Mouse (Mus musculus): ENCODE measurements around the gene Gtse1. TPM values are rescaled to one million over a fixed set of nuclear protein-coding genes. Genes with fewer than 3 reads are reported as not detected.

Gene Gtse1
- total RNA-seq (2021), result 1 to 10 TPM; 4.5 to 4.6 TPM

GRCm38 (mm10) chr15:85859490-85860031 lies at the start of gene Gtse1:
Gene Gtse1, plus strand, starts transcription at chr15:85859745.
- DNase-seq, result peak; percentile 97 to 98
- intact Hi-C loops (cut with DNase I), result loop anchor here (2.0 kb wide), 1 partner anchor 19 kb away; the partner anchor contains the start of gene Trmu

DNA sequence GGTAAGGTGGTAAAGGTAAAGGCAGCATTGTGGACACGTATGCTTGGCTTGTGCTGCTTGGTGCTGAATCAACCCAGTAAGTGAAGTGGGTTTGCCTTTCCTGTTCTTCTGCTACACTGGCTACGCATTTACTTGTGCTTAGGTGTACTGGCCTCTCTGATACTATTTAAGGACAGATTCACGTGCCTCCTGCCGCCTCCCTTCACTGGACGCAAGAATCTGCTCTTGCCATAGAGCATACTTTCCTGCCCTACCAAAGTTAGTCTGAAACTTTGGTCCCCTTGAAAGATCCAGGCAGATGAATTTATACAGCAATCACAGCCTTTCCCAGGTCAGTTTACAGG lies 49.1 kb upstream of the Gtse1 start:
- no peak for DNase-seq
- intact Hi-C loops (cut with DNase I), result loop anchor here (2.0 kb wide), 2 partner anchors 76 to 94 kb away; partner anchors contain the start of gene Ppara

DNA sequence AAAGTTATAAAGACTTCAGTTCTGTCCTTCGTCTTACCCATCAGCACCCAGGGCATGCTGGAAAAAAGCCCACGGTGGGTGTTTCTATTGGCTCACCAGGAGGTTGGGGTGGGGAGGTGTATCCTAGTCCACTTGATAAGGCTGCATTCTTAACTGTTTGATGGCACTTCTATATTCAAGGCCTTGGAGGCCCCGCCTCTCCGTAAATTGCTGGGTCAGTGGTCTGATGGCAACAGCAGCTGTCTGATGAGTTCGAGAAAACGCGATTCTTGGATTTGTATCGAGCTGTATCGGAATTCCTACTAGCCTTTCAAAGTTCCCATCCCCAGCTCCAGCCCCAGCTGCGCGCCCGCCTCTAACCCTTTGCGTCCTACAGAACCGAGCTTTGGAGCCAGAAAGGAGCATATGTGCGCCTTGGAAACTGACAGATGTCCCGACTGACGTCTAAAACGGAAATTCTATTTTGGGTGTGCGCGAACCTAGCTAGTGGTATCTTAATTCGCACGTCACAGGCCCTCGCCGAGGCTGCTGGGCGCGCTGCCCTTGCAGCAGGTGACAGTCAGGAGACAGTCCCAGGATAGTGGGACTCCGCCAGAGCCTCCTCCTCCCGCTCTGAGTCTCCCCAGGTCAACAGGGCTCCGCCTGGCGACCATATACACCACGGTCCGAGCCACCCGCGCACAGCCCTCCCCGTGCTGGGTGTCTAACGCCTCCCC lies 48.6 kb upstream of the Gtse1 start:
- intact Hi-C loops (cut with DNase I), result loop anchor here (2.0 kb wide), 2 partner anchors 76 to 94 kb away; partner anchors contain the start of gene Ppara
- peak; percentile 91 to 94 for DNase-seq

DNA sequence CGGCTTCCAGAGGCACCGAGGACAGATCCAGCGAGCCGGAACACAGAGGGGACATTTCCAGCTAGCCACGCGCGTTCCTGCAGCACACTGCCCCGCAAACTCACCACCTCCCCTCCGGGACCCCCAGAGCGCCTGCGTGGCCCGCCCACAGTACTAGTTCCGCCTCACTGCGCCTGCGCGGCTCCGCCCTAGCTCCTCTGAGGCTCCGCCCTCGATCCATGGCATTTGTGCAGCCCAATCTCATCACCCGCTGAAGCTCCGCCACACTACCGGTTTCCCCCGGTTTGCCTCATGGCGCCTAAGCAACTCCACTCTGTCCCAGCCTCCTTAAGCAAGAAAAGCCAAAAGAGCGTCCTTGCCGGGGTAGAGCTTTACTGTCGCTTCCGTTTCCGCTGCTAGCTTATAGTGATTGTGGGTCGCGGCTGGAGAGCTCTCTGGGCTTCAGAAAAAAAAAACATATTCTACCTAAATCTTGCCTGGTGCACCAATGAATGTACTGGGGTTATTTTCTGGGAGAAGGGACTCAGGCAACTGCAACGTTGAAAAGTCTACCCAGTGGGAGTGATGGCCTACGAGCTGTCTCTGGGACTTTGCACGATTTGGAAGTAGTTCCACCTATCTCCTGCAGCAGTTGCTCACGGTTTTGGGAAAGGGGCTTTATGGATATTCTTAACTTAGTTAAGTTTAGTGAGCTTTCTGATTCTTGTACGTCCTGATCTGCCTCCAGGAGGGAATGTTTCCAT lies 47.8 kb upstream of the Gtse1 start, which contains the start of gene Cdpf1:
Gene Cdpf1 (minus strand): TSS at position 163 of the 743 bp plus-strand sequence.
- DNase-seq, result peak; percentile 100
- intact Hi-C loops (cut with DNase I), result loop anchor here (2.0 kb wide), 2 partner anchors 77 to 95 kb away; partner anchors contain the start of gene Ppara

DNA sequence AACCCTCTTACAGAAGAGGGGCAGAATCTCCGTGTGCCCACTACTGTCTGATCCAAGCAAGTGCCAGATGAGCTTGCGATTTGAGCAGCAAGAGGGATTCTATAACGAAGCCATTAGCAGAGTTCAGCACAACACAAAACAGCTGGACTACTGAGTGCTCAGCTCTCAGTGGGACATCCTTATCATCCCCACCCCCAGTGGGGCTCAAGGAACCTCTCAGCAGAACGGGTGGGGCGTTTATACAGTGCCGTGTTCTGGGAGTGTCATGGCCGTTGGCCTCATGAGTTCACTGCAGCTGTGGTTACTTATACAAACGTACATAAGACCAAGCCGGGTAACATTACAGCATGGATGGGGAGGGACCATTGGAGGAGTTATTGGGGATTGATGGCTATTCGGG lies 46.1 kb upstream of the Gtse1 start:
- intact Hi-C loops (cut with DNase I), result no loop called here

DNA sequence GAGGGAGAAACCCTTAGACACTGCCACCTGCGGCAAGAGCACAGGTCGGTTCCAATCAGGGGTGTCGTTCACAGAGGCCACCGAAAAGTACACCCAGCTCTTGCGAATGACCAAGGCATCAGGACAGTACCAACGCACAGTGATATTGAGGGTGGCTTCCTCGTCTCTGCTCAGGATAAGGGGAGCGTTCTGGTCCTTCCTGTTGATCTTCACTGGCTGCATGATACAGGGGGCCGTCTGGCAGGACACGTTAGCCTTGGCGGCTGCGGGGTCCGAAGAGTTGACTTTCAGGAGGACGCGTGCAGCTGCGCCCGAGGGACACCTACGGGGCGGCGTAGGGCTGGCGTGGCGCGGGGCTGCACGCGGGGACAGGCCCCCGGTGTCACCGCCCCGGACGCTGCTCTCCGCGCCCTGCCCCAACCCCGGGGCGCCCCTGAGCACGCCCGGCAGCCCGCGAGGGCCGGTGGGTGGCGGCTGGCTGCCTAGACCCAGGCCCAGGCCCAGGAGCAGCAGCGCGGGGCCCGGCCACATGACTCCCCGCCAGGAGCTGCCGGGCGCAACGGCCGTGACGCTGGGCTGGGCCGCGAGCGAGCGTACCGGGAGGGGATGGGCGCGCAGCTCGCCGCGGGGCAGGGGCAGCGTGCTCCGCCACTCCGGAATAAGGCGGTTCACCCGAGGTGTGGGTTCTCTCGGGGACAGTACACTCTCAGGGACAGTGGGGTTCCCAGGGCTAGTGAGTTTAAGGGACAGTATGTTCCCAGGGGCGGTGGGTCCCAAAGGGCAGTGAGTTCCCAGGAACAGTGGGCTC lies 38.1 kb upstream of the Gtse1 start, which contains the start of gene Pkdrej:
Gene Pkdrej (minus strand): TSS at position 532 of the 808 bp plus-strand sequence.
- peak; percentile 67 to 68 for DNase-seq
- intact Hi-C loops (cut with DNase I), result no loop called here

More for the DNA sequence above, 46.1 kb upstream of the Gtse1 start:
- no peak for DNase-seq

- DNase-seq, result no peak
- intact Hi-C loops (cut with DNase I), result no loop called here
Measured at GRCm38 (mm10) chr15:85822011-85822359, 37.6 kb upstream of the Gtse1 start.

DNA sequence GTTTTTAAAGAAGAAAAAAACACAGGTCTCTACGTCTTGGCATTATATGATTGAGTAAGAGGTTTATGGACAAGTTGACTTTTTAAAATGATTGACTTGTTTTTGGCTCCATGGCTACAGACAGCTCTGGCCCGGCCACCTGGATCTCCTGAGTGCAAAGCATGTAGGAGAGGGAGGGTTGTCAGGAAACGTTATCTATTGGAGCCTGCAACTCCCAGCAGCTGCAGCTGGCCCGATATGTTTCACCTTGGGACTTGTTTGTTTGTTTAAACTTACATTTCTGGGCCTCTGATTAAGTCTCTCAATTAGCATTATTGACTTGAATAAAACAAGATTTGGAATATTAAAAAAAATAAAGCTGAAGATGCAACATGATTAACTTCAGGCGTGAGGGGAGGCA lies 32.9 kb upstream of the Gtse1 start:
- no peak for DNase-seq
- intact Hi-C loops (cut with DNase I), result no loop called here

DNA sequence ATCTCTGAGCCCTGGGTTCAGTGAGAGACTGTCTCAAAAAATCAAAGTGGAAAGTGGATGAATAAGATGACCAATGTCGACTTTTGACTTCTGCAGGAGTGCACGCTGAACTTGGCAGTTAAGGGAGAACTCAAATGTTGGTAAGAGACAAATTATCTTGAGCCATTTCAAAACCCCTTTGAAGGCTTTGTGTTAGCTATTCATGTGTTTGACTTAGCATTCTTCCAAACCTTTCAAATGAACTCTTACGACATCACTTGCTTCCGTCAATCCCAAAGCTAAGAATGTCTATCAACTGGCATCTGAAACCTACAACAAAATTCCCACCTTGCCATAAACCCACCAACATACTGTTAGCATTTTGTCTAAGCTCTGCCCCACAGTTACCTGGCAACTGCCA lies 31.5 kb upstream of the Gtse1 start:
- DNase-seq, result no peak
- intact Hi-C loops (cut with DNase I), result no loop called here

GRCm38 (mm10) chr15:85829470-85829869 lies 30.1 kb upstream of the Gtse1 start:
- intact Hi-C loops (cut with DNase I), result no loop called here
- DNase-seq, result no peak

DNA sequence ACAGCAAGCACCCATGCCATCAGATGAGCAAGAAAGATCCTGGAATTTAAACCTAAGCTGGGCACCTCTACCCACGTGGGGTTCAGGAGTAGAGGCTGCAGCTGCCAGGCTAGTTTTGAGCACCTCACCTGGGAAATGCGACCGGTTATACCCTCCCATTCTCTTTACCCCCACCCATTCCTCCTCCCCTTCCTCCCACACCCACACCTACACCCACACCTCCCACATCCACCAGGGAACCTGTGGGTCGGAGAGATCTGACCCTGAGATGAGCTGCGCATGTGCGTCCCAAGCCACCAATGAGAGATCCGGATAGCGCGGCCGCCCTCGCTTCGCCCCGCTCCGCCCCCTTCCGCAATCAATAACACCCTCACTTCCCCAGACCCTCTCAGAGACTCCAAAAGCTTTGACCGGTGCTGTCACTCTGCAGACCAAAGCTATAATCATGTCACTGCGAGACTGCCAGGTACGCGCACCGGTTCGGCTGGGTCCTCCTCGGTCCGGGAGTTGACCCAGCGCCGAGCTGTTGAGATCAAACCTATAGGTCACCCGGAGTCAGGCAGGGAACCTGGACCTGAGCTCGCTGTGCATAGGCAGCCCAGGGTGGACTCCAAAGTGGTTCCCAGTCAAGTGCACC lies 27.5 kb upstream of the Gtse1 start, which contains the start of gene Ttc38:
Gene Ttc38 (plus strand): TSS at position 353 of the 637 bp plus-strand sequence.
- peak; percentile 81 to 87 for DNase-seq
- intact Hi-C loops (cut with DNase I), result no loop called here

GRCm38 (mm10) chr15:85832599-85832998 lies 26.9 kb upstream of the Gtse1 start:
- intact Hi-C loops (cut with DNase I), result no loop called here

GRCm38 (mm10) chr15:85835335-85835734 lies 24.2 kb upstream of the Gtse1 start:
- intact Hi-C loops (cut with DNase I), result no loop called here
- no peak for DNase-seq

More at GRCm38 (mm10) chr15:85832599-85832998, 26.9 kb upstream of the Gtse1 start:
- no peak for DNase-seq

- DNase-seq, result no peak
- intact Hi-C loops (cut with DNase I), result no loop called here
Measured at GRCm38 (mm10) chr15:85836887-85837286, 22.7 kb upstream of the Gtse1 start.

DNA sequence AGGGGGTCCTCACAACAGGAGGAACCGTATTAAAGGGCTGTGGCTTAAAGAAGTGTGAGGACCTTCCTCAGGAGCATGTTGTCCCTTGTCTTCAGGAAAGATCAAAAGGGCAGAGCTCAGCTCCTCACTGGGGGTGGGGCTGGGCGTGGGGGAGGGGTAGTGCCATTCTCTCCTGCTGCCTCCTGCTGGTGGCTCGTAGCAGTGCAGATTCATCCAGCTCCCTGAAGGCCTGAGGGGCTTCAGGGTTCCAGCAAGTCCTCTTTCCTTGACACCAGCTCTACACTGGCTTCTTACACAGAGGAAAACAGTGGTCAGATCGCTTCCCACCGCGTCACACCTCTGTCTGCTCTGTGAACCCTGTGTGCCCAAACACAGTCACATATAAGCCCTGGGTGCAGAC lies 18.6 kb upstream of the Gtse1 start:
- peak; percentile 14 to 61 for DNase-seq
- intact Hi-C loops (cut with DNase I), result no loop called here

DNA sequence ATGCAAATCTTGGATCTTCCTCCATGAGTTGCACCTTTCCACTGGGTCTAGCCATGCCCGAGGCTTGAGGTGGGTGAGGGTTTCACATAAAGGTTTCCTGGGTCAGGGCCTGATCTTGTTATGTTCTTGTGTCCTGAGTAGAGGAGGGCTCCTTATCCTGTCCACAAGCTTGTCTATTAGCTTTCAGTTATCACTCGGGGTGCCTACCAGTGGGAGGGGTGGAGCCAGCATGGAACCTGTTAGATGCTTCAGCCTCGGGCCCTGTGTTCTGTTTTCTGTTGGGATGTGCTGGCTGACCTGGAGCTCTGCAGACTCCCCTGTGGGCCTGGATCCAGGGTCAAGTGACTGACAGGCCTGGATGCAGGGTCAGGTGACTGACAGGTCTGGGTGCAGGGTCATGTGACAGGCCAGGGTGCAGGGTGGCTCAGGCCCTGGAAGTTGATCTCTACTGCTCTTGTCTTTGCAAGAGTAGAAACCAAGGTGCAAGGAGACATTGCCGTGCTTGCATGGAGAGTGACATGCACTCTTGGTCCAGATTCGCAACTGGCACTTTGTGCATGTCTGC lies 17.7 kb upstream of the Gtse1 start:
- intact Hi-C loops (cut with DNase I), result no loop called here
- DNase-seq, result no peak

DNA sequence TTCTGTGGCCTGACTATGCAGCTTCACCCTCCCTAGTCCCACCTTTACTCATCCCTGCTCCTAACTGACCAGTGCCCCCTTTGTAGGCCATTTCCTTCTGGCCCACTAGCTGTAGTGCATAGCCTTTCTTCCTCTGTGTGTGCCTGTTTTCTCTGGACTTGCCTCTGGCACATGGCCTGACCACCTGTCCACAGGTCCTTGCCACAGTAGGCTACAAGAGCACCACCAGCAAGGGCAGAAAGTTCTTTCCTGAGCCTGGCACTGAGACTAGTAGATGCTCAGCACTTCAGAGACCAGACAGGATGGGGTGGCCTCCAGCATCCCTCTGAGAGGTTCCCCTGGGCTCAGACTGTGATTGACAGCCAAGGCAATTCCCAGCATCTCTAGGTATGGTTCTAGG lies 14.5 kb upstream of the Gtse1 start:
- intact Hi-C loops (cut with DNase I), result no loop called here

GRCm38 (mm10) chr15:85851656-85852392 lies 7.7 kb upstream of the Gtse1 start:
- intact Hi-C loops (cut with DNase I), result no loop called here
- DNase-seq, result no peak

More for the DNA sequence above, 14.5 kb upstream of the Gtse1 start:
- DNase-seq, result no peak

DNA sequence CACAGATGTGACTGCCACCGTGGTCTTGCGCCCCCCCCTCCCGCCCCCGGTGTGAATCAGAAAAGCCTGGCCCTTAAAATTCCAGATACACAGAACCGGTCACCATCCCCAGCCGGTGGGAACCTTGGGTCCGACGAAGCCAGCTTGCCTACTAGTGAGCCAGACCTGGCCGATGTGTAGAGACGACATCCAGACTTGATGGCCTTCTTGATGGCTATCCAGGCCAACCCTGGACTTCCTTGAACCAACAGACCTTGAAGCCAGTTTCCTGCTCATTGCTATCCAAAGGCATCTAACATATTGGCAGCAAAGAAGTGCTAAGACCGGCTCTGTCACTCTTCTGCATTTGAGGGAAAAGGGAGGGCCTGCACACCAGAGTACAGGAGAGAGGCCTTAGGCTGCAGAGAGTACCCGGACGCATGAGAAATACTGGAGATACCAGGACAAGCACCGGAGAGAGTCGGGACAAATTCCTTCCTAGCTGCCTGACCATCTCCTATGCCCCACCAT lies 510 bp upstream of the Gtse1 start:
- no peak for DNase-seq
- intact Hi-C loops (cut with DNase I), result loop anchor here (2.0 kb wide), 1 partner anchor 20 kb away; the partner anchor contains the start of gene Trmu

All from heart, postnatal 10 days (tissue).